Mouse (Mus musculus): ENCODE data around the gene Abtb2.

The Abtb2 gene

DNA sequence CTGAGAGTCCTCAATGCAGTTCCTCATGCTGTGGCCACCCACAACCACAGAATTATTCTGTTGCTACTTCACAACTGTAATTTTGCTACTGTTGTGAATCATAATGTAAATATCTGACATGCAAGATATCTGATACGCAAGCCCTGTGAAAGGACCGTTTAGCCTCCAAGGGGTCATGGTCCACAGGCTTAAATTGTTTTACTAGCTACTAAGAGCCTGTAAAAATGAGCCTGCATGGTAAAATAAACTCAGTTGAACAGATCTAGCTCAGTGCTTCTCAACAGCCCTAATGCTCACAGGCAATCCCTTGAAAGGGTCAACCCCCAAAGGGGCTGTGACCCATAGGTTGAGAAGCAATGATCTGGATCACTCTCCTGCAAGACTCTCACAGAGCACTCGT is 183.0 kb downstream of the Abtb2 start:
- DNase-seq: no peak

DNA sequence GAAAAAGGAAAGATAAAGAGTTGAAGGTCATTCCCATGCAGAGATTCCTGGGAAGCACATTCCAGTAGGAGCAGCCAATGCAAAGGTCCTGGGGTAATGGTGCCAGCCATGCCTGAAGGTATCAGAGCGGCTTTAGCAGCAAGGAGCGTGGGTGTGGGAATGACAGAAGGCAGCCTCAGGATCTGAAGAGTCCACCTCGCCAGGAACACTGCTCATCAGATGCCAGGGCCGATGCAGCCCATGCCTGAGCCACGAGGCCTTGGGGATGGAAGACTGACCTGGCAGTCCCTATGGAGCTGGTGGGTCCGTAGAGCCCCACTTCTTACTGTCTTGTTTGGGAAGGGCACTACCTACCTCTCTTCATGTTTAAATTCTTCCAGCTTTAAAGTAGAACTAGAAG is 185.7 kb downstream of the Abtb2 start:
- DNase-seq: no peak

DNA sequence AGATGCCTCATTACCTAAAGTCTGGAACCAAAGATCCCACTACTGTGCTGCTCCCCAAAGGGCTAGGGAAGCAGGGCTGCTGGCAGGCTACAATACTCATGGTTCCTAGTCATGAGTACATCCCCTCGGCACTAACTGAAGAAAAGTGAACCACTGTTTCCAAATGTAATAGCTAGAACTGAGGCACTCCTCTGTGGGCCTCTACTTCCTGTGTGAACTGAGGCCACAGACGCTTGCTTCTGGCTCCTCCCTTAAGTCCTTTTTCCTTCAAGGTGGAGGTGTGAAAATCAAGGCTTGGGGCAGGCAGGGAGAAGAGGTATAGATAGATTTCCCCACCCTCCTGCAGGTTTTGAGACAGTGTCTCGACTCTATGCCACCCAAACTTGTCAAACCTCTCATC is 188.5 kb downstream of the Abtb2 start:
- DNase-seq: no peak

DNA sequence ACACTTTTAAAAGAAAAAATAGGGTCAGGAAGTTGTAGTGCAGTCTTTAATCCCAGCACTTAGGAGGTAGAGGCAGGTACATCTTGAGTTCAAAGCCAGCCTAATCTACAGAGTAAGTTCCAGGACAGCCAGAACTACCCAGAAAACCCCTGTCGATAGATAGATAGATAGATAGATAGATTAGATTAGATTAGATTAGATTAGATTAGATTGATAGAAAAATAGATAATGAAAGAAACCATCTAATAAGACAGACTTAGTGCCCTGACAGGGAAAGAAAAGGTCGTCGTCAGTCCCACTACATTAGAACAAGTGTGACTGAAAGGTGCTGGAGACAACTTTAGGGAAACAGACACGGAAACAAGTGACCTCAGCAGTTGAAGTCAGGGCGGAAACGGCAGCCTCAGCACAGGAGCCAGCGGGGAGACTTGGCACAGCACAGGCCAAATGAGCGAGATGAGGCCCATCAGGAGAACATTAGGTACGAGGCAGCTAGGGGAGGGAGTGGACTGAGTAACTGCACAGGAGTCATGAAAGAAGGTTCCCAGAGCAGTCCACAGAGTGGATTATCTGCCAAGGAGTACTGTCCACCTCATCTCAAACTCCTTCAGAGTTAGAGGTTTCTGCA is 189.5 kb downstream of the Abtb2 start:
- DNase-seq: no peak

DNA sequence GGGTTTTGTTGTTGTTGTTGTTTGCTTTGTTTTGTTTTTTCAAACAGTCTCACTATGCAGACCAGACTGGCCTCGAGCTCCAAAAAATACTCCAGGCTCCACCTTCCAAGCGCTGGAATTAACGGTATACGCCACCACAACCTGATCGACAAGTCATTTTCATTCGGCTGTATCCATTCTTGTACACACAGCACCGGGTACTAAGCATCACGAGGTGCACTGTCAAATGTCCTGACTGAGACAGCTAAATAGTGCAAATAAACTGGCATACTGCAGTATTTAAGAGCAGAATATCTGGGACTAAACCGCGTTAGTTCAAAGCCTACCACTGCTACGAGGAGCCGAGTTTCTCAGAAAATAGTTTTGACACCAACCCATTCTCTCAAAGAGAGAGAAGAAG is 194.3 kb downstream of the Abtb2 start:
- no peak for DNase-seq

DNA sequence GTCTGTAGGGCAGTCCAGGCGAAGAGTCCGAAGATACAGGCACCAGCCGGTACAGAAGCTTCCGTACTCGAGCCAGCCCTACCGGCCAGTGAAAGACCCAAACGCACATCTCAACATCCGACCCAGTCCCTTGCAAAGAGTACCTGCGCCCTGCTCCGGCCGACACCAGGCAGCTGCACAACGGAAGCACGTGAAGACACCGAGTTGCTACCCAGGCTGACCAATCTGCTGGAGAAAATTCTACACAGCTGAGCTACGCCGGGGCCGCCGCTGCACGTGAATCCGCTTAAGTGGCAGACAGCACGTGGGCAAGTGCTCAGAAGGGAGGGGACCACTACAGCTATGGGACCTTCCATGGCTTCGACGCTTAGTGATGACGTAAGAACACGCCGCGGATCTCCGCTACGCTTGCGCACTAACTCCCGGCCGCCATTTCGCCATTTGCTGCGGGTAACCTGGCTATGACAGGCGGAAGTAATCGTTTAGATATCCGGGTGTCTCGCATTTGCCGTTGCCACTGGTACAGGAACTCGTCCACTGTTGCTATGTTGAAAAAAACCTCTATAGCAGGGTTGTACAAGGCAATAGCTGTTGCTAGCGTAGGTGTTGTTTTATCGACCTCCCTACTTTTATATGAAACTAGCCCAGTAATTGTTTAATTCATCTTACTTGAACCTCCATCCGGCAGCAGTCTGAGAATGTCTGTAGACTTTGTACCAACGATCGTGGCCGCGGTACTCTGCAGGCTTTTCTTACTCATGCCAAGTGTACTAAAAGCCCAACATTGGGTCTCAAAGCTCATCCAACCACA is 195.0 kb downstream of the Abtb2 start, which contains the start of gene Nat10:
Gene Nat10 (minus strand): TSS at position 365 of the 811 bp plus-strand sequence.
- DNase-seq: peak; percentile 98

DNA sequence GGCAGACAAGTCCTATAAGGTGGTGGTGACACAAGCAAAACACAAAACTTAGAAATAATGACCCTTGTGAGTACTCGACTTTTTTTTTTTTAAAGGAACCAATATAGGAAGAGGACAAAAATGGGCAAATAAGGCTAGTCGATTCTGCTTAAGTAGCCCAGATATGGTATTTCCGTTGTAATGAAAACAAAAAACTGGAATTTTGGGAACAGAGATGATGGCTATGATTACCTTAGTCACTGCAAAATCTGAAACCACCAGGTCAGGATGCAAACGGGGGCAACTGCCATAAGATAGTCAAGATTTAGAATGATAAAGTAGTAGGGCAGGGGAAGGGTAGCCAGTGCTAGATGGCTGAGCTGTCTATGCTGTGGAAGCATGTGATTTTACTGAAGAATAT is 195.9 kb downstream of the Abtb2 start:
- DNase-seq: no peak

DNA sequence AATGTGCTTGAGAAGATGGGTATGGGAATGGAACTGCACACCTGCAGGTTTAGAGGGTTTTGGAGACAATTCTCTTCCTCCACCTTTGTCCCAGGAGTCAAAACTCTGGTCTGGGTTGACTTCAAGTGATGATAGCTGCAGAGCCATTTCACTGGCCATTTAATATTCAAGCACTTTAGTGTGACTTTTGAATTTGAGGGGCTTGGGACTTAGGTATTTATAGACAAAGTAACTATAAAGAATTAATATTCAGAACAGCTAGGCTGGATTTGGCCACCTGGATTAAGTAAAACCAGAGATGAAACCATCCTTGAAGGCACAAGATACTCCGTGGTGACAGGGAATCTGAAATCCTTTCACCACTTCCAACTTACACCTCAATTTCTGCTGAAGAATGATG is 196.4 kb downstream of the Abtb2 start:
- DNase-seq: no peak

Data from right cerebral cortex, postnatal 25 days (tissue).